Mouse (Mus musculus) bone marrow macrophage, adult 2 months (primary cell): Measurements from ENCODE around the gene Nip7.

Experiments
- CTCF ChIP-seq: IDR thresholded peaks from 2 replicates; pipeline ENCODE4 v1.5.1; 2012; ENCODE audit warnings: low read depth, mild to moderate bottlenecking, low read length, moderate library complexity
- POLR2A ChIP-seq: IDR thresholded peaks from 2 replicates; pipeline ENCODE4 v1.6.1; 2012; ENCODE audit warnings: mild to moderate bottlenecking, low read depth, low read length, borderline replicate concordance

GRCm38 (mm10) chr8:107030650-107031576 lies 25.8 kb upstream of the Nip7 start, which contains the start of gene Vps4a:
- TF ChIP-seq CTCF (no peak), POLR2A (no peak)
